Mouse (Mus musculus): ENCODE data around the gene Gsx1.

Gene Gsx1

GRCm38 (mm10) chr5:147188571-147188975 is at the start of gene Gsx1:
Gene Gsx1 (plus strand): TSS chr5:147188696.
- in situ Hi-C loops (cut with MboI, MseI), result no loop called here

GRCm38 (mm10) chr5:147147340-147147739 is 41.2 kb upstream of the Gsx1 start:
- in situ Hi-C loops (cut with MboI, MseI), result no loop called here

- in situ Hi-C loops (cut with MboI, MseI), result no loop called here
Measured at GRCm38 (mm10) chr5:147154806-147155371, 33.6 kb upstream of the Gsx1 start.

- in situ Hi-C loops (cut with MboI, MseI), result no loop called here
Measured at GRCm38 (mm10) chr5:147155449-147156133, 32.9 kb upstream of the Gsx1 start.

- in situ Hi-C loops (cut with MboI, MseI), result no loop called here
Measured at GRCm38 (mm10) chr5:147156376-147156775, 32.1 kb upstream of the Gsx1 start.

GRCm38 (mm10) chr5:147157441-147157840 is 31.1 kb upstream of the Gsx1 start:
- in situ Hi-C loops (cut with MboI, MseI), result no loop called here

- in situ Hi-C loops (cut with MboI, MseI), result no loop called here
Measured at GRCm38 (mm10) chr5:147159320-147159719, 29.2 kb upstream of the Gsx1 start.

GRCm38 (mm10) chr5:147159792-147160191 is 28.7 kb upstream of the Gsx1 start:
- in situ Hi-C loops (cut with MboI, MseI), result no loop called here

GRCm38 (mm10) chr5:147165060-147165459 is 23.4 kb upstream of the Gsx1 start:
- in situ Hi-C loops (cut with MboI, MseI), result no loop called here

GRCm38 (mm10) chr5:147170088-147170487 is 18.4 kb upstream of the Gsx1 start:
- in situ Hi-C loops (cut with MboI, MseI), result no loop called here

- in situ Hi-C loops (cut with MboI, MseI), result no loop called here
Measured at GRCm38 (mm10) chr5:147174046-147174445, 14.4 kb upstream of the Gsx1 start.

- in situ Hi-C loops (cut with MboI, MseI), result no loop called here
Measured at GRCm38 (mm10) chr5:147185174-147185915, 3.2 kb upstream of the Gsx1 start.

GRCm38 (mm10) chr5:147186001-147186431 is 2.5 kb upstream of the Gsx1 start:
- in situ Hi-C loops (cut with MboI, MseI), result no loop called here

GRCm38 (mm10) chr5:147186781-147187551 is 1.5 kb upstream of the Gsx1 start:
- in situ Hi-C loops (cut with MboI, MseI), result no loop called here

- in situ Hi-C loops (cut with MboI, MseI), result no loop called here
Measured at GRCm38 (mm10) chr5:147187552-147188170, 835 bp upstream of the Gsx1 start.

GRCm38 (mm10) chr5:147189156-147189555 is 660 bp downstream of the Gsx1 start:
- in situ Hi-C loops (cut with MboI, MseI), result no loop called here

GRCm38 (mm10) chr5:147189836-147190602 is 1.5 kb downstream of the Gsx1 start:
- in situ Hi-C loops (cut with MboI, MseI), result no loop called here

GRCm38 (mm10) chr5:147190885-147191284 is 2.4 kb downstream of the Gsx1 start:
- in situ Hi-C loops (cut with MboI, MseI), result no loop called here

GRCm38 (mm10) chr5:147191801-147192575 is 3.5 kb downstream of the Gsx1 start:
- in situ Hi-C loops (cut with MboI, MseI), result no loop called here

GRCm38 (mm10) chr5:147192576-147192960 is 4.1 kb downstream of the Gsx1 start:
- in situ Hi-C loops (cut with MboI, MseI), result no loop called here
